Mouse (Mus musculus) kidney, embryonic 16.5 days (tissue): Measurements from ENCODE around the gene Tbx2. TPM values are rescaled to one million over a fixed set of nuclear protein-coding genes. Genes with fewer than 3 reads are reported as not detected.

Experiments
- ATAC-seq: fragments of 200-750 bp; cut with Nextera tagmentation; 2 replicates; pipeline ENCODE4 v1.8.0; 2017; ENCODE audit warnings: moderate TSS enrichment; ENCODE audit not compliant: low FRiP score, low TSS enrichment
- H3K27ac ChIP-seq: fragments of 300-500 bp; sonication (generic); 2 replicates; pipeline ENCODE4 v1.5.1; 2014; ENCODE audit warnings: low read length
- H3K27me3 ChIP-seq: fragments of 300-500 bp; sonication (generic); 2 replicates; pipeline ENCODE4 v1.6.1; 2014; ENCODE audit warnings: low read length, control low read depth, mixed read lengths; ENCODE audit not compliant: insufficient read depth
- H3K36me3 ChIP-seq: fragments of 300-500 bp; sonication (generic); 2 replicates; pipeline ENCODE4 v1.6.1; 2014; ENCODE audit warnings: low read length, control low read depth, mixed read lengths; ENCODE audit not compliant: insufficient read depth
- H3K4me1 ChIP-seq: fragments of 300-500 bp; sonication (generic); 2 replicates; pipeline ENCODE4 v1.6.1; 2014; ENCODE audit warnings: low read length, control low read depth, mixed read lengths; ENCODE audit not compliant: insufficient read depth
- H3K4me2 ChIP-seq: fragments of 300-500 bp; sonication (generic); replicated peaks from 2 replicates; pipeline ENCODE4 v1.6.1; 2014; ENCODE audit warnings: low read depth, low read length
- H3K4me3 ChIP-seq: fragments of 300-500 bp; sonication (generic); 2 replicates; pipeline ENCODE4 v1.5.1; 2014; ENCODE audit warnings: mild to moderate bottlenecking, low read length
- H3K9ac ChIP-seq: fragments of 300-500 bp; sonication (generic); replicated peaks from 2 replicates; pipeline ENCODE4 v1.6.1; 2014; ENCODE audit warnings: low read length
- H3K9me3 ChIP-seq: fragments of 300-500 bp; sonication (generic); 2 replicates; pipeline ENCODE4 v1.6.1; 2016; ENCODE audit warnings: low read length, control low read depth
- WGBS: fragments of 180-500 bp; shearing (Covaris S2); extraction: QIAGEN DNeasy Blood & Tissue Kit; methylation state at CpG from one replicate; pipeline ENCODE4 v1.1.7; 2014; 5-methylcytosine and 5-hydroxymethylcytosine counted together
- polyA plus RNA-seq: library from polyadenylated mRNA; unstranded; fragments of >200 nt; fragmentation: Nextera tagmentation; extraction: Ambion mirVana; gene quantifications from 2 replicates; pipeline ENCODE4 v1.2.1, GENCODE M21; 2015

Gene Tbx2
- polyA plus RNA-seq, 1 experiment from 2014 or later: 10.3 TPM

DNA sequence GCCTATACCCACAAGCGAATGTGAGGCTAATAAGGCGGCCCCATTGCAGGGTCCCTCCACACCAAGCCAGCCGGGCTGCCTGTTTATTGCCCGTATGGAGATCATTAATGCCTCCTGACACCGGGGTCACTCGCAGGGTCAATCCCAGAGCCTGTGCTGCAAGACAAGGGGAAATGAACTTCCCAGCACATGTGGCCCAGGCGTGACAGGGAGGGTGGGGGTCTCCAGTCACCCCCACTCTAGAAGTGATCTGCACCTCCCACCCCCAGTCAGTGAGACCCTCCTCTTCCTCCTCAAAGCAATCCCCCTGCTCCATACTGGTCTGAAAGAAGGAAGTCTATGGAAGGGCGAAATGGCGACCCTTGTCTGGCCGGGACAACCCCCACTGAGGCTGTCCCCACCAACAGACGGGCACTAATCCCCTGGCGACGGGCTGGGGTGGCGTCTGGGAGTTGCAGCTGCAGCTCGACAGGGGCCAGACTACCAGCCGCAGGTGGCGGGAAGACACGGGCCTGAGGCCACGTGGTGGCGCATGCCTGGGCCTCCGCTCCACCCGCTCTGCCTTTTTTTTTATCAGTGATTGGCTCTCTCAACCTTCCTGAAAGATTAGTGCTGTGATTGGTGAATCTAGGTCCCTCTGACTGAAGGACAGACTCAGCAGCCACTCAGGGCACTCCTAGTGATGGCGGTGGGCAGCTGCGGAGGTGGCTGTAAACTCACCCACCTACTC, 43.9 kb downstream of the Tbx2 start:
- Histone ChIP-seq H3K27me3 (peaks cover 13% of the 10 kb centered on the region; the same call in 1 of the 2 replicates), H3K9me3 (peaks cover 3% of the 10 kb centered on the region; the same call in 1 of the 2 replicates), H3K4me3 (no peak overlapping the region), H3K4me1 (no peaks in the 10 kb centered on the region), H3K4me2 (no peak overlapping the region), H3K36me3 (no peaks in the 10 kb centered on the region), H3K27ac (no peak overlapping the region), H3K9ac (no peak overlapping the region)
- ATAC-seq: no peak
- WGBS: 55% methylated on average over 24 of the region's 24 CpGs

DNA sequence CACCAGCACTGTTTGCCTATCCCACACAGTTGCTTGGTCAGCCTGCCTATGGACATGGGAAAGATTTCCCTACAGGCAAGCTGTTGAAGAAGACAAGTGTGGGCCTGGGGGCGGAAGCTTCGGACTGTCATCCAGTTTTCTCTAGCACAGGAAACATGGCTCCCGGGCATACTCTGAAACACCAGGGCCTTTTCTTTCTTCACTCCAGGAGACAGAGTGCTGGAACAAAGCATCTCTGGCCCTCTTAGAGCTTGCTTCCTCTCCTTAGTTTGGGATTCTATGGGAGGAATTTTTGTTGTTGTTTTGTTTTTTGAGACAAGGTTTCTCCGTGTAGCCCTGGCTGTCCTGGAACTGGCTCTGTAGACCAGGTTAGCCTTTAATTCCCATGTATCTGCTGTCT, 52.1 kb downstream of the Tbx2 start:
- Histone ChIP-seq H3K9me3 (no peaks in the 10 kb centered on the region), H3K27ac (no peak overlapping the region), H3K36me3 (no peaks in the 10 kb centered on the region), H3K4me1 (peaks cover 12% of the 10 kb centered on the region; the same call in 1 of the 2 replicates), H3K4me3 (no peak overlapping the region), H3K9ac (no peak overlapping the region), H3K27me3 (peaks cover 86% of the 10 kb centered on the region), H3K4me2 (no peak overlapping the region)
- no peak for ATAC-seq
- 68% methylated on average over 4 of the region's 4 CpGs for WGBS

DNA sequence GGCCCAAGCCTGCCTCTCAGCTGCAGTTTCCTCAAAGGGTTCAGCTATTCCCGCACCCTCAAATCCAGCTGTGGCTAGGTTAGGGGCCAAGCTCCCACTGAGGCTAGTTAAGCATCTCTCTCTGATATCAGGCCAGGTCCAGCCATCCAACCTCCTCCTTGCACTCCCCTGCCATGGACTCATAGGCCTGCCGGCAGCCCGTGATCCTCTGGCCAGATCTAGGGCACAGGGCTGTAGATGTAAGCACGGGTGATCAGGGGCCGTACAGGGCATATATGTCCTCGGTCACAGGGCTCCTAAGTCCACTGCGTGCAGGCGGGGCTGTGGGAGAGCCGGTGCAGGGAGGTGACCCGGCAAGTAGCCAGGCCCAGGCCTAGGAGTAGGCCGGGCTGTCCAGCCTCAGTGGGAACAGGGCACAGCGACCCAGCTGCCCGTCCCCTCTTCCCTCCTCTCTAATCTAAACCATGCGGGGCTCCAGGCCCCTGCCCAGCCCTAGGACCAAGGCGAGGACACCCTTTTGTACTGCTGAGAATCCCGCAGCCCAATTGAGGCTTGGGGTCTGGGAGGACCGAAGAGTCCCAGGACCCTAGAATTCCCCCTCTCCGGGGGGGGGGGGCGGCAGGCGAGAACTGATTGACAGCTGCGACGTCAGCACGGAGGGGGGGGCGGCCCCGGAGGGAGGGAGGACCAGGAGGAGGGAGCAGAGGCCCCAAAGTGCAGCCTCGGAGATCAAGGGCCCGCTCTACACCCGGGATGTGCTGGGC, 53.5 kb downstream of the Tbx2 start, which contains the start of gene Tbx4:
Gene Tbx4, plus strand, starts transcription at position 758 of the 764 bp plus-strand sequence.
- ATAC-seq: no peak

DNA sequence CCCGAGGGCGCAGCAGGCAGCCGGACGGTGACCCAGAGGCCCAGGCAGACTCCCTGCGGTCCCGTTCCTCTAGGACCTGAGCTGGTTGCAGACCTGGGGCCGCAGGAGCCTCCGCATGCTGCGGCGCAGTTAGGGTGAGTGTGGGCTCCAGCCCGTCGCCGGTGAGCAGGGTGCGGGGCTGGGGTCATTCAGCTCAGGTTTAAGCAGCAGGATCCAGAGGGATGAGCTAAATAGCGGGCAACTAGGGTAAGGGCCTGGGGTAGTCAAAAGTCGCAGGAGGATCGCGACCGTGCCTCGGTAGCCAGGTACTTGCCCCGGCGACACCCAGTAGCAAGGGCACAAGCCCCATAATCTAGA, 54.1 kb downstream of the Tbx2 start:
- Histone ChIP-seq H3K27ac (no peak overlapping the region), H3K27me3 (peaks cover 94% of the 10 kb centered on the region), H3K36me3 (no peaks in the 10 kb centered on the region), H3K4me3 (no peak overlapping the region), H3K9ac (no peak overlapping the region), H3K4me2 (no peak overlapping the region), H3K9me3 (no peaks in the 10 kb centered on the region), H3K4me1 (peaks cover 19% of the 10 kb centered on the region)
- WGBS: 5% methylated on average over 22 of the region's 22 CpGs
- no peak for ATAC-seq

More for the DNA sequence above, 53.5 kb downstream of the Tbx2 start, which contains the start of gene Tbx4:
- no peaks in the 10 kb centered on the region for H3K36me3 ChIP-seq
- 25% methylated on average over 21 of the region's 28 CpGs for WGBS
- H3K4me3 ChIP-seq: no peak within 1 kb of the TSS
- no peak within 1 kb of the TSS for H3K4me2 ChIP-seq
- no peak within 1 kb of the TSS for H3K27ac ChIP-seq
- peaks cover 94% of the 10 kb centered on the region for H3K27me3 ChIP-seq
- H3K9ac ChIP-seq: no peak within 1 kb of the TSS
- H3K9me3 ChIP-seq: no peaks in the 10 kb centered on the region
- peaks cover 19% of the 10 kb centered on the region for H3K4me1 ChIP-seq

DNA sequence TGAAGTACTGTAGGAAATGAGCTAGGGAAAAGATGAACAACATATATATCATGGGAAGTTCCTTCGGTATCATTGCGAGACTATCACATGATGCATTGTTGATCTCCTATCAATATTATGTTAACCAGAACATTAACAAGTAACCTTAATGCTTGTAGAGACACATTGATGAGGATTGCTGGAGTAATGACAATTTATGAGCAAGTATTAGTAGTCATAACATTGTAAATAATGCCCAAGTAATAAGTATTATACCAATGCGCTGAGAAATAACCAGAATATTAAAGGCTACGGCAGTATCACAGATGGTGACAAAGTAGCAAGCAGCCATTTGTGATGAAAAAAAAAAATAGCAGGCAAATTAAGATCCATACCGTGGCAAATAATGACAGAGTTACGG, 54.9 kb downstream of the Tbx2 start:
- no peak for ATAC-seq
- H3K4me3 ChIP-seq: no peak overlapping the region
- peaks cover 19% of the 10 kb centered on the region for H3K4me1 ChIP-seq
- WGBS: 23% methylated on average over 6 of the region's 6 CpGs
- H3K27me3 ChIP-seq: peaks cover 94% of the 10 kb centered on the region
- H3K36me3 ChIP-seq: no peaks in the 10 kb centered on the region
- no peak overlapping the region for H3K27ac ChIP-seq
- no peaks in the 10 kb centered on the region for H3K9me3 ChIP-seq
- H3K9ac ChIP-seq: no peak overlapping the region
- H3K4me2 ChIP-seq: no peak overlapping the region

DNA sequence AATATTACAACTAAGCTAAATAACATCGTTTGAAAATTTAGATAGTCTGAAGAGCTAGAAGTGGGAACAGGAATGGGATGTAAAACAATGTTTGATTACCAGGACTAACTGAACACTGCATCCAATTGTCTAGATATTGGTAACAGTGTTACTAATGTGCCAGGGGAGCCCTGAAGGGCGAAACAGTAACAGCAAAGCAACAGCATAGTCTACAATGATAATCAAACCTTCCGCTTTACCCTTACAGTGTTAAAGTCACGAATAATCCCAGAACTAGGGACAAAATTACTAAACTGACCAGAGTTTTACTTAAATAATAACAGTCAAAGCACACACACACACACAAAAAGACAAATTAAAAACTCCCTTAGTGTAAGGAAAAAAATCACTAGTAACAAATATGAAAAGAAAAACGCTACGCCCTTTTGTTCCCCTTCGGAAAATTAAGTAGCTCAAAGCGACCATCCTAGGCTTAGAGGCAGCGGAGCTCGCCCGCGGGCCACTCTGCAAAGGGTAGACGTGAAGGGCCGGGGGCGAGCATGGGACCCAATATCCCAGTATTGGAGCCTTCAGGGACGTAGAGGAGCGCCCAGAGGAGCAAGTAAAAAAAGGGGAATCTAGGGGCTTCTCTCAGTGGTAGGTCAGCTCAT, 55.6 kb downstream of the Tbx2 start:
- no peak for ATAC-seq
- H3K9ac ChIP-seq: no peak overlapping the region
- 7% methylated on average over 17 of the region's 17 CpGs for WGBS
- no peaks in the 10 kb centered on the region for H3K36me3 ChIP-seq
- peaks cover 19% of the 10 kb centered on the region for H3K4me1 ChIP-seq
- no peaks in the 10 kb centered on the region for H3K9me3 ChIP-seq
- H3K4me3 ChIP-seq: peak overlapping the region; percentile 12
- H3K27ac ChIP-seq: no peak overlapping the region
- peak overlapping the region; percentile 16 for H3K4me2 ChIP-seq
- H3K27me3 ChIP-seq: peaks cover 94% of the 10 kb centered on the region

DNA sequence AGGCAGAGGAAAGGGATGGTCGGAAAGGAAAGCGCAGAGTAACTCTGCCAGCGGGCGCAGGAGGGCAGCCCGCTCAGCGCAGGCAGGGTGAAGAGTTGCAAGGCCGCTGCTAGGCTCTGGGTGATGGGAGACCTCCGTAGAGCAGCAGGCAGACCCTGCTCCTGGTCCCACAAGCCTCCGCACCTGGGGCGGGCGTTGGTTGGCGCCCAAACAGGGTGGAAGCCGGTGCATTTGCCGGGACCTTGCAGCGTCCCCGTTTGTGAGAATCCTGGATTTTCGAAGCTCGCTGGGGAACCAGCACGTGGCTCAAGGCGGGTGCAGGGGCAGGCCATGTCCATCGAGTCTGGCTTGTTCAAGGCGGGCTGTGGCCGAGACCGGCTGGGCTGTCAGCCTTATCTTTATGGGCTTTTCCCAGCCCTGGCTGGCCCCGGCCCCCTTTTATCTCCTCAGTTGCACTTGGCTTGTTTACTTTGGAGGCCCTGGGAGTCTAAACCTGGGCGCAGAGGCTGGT, 56.2 kb downstream of the Tbx2 start:
- Histone ChIP-seq H3K9me3 (no peaks in the 10 kb centered on the region), H3K9ac (no peak overlapping the region), H3K4me1 (peaks cover 19% of the 10 kb centered on the region), H3K27ac (no peak overlapping the region), H3K36me3 (no peaks in the 10 kb centered on the region), H3K27me3 (peaks cover 94% of the 10 kb centered on the region), H3K4me3 (peak overlapping the region; percentile 12), H3K4me2 (peak overlapping the region; percentile 16; the same call in 1 of the 2 replicates)
- no peak for ATAC-seq
- WGBS: 2% methylated on average over 26 of the region's 26 CpGs

DNA sequence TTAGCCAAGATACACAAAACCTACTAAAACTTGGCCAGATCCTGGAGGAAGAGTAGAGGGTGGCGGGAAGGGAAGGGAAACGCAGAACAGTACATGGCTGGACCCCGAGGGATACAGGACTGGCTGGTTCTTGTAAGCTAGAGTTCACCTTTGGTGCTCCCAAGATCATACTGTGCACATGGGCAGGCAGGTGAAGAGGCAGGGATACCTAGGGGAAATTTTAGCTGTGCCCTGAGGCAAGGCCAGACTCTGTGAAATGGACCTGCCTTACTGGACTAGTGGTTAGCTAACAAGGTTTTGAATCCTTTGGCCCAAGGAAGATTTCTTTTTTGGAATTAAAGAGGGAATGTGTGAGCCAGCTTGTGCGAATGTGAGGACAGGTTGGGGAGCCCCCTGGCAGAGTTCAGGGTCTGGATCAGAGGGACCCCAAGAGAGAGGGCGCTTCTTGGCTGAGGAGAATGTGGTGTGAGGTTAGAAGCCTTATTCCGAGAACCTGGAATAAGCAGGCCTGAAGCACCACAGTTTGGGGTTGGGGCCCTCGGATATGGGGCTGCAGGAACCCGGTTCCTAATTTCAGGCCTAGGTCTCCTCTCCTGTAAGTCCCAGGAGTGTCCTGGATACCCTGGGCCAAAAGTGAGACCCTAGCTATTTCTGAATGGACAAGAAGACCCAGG, 56.8 kb downstream of the Tbx2 start:
- 39% methylated on average over 8 of the region's 8 CpGs for WGBS
- Histone ChIP-seq H3K27me3 (peaks cover 94% of the 10 kb centered on the region), H3K4me3 (no peak overlapping the region), H3K27ac (no peak overlapping the region), H3K9ac (no peak overlapping the region), H3K4me1 (peaks cover 19% of the 10 kb centered on the region), H3K9me3 (no peaks in the 10 kb centered on the region), H3K4me2 (no peak overlapping the region), H3K36me3 (no peaks in the 10 kb centered on the region)
- ATAC-seq: no peak
